Mouse (Mus musculus) G1E (cell line): ENCODE measurements around the gene Pstpip1.

Experiments
- CTCF ChIP-seq: IDR thresholded peaks from 2 replicates; pipeline ENCODE4 v1.5.1; 2012; ENCODE audit warnings: low read depth, low read length, inconsistent platforms, mixed read lengths
- GATA1 ChIP-seq: IDR thresholded peaks from 2 replicates; pipeline ENCODE4 v1.6.1; 2012; ENCODE audit warnings: borderline replicate concordance, low read length, inconsistent platforms, mixed read lengths
- POLR2AphosphoS5 ChIP-seq: IDR thresholded peaks from 2 replicates; pipeline ENCODE4 v1.6.1; 2012; ENCODE audit warnings: low read depth, low read length, inconsistent platforms; ENCODE audit not compliant: insufficient replicate concordance
- TAL1 ChIP-seq: conservative IDR thresholded peaks from 2 replicates; pipeline ENCODE4 v1.6.1; 2012; ENCODE audit warnings: low read depth, low read length, inconsistent platforms, mixed read lengths

- TF ChIP-seq CTCF (no peak), GATA1 (no peak), TAL1 (no peak), POLR2AphosphoS5 (no peak)
Observed at GRCm38 (mm10) chr9:56131813-56132525, 42.2 kb downstream of the Pstpip1 start.
